Mouse (Mus musculus): Measurements from ENCODE around the gene Ssc4d.

Ssc4d gene

DNA sequence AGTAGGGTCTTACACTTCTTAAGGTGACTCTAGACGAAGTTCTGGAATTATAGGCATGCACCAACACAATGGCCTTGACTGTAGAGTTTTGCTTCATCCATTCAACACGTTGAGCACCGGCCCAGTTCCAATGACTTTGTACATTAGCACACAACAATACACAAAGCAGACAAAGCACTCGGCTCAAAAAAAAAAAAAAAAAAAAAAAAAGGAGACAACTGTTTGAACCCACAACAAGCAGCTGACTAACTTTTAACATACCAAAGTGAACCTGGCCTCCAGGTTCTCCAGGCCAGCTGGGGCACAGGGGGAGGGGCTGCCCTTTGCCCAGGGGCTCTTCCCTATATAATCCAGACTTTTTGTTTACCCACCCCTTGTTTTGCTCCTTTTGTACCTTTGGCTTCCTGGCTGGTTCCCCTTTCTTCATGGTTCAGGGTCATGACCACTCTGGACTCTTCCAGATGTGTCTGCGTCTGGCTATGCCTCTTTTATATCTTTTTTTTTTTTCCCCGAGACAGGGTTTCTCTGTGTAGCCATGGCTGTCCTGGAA, 38.6 kb downstream of the Ssc4d start:
- no peak for DNase-seq

DNA sequence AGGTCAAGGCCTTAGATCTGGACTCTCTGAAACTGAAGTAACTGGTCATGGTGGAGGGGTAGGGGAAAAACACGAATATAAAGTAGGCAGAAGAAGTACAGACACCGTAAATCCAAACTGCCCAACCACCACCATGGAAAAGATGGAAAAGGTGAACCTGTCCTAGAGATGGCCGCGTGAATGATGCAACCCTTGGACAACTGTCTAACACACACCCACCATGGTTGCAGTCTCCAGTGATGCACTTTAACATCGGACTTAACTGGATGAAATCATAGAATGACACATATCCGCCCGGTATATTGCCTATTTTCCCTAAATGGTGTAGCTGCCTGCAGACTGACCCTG, 39.2 kb downstream of the Ssc4d start:
- no peak for DNase-seq

- peak; percentile 98 to 99 for DNase-seq
Observed at GRCm38 (mm10) chr5:135934481-135935175, 39.7 kb downstream of the Ssc4d start, which contains the start of gene Ywhag. Ywhag (minus strand) TSS chr5:135934616.

DNA sequence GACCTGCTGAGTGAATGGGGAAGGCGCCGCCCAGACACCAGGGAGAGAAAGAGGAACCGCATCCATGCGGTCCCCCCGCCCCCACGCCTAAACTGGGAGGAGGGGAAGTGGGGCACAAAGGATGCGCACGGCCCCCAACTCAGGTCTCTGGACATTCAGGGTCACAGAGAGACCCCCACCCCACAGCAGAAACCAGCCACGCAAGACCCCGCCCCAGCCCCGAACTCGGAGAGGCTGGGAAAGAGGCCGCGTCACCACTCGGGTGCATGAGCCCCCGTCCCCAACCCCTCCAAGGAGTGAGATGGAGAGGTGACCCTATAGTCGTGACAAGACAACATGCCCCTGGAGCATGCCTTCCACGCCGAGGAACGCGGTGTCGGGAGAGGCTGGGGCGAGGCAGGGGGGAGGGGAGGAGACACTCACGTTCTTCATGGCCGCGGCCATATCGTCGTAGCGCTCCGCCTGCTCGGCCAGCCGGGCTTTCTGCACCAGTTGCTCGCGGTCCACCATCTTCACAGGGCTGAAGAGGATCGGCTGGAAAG, 40.4 kb downstream of the Ssc4d start:
- DNase-seq: peak; percentile 78 to 87

- no peak for DNase-seq
Observed at GRCm38 (mm10) chr5:135933222-135933899, 41.0 kb downstream of the Ssc4d start.

GRCm38 (mm10) chr5:135932359-135932758, 42.0 kb downstream of the Ssc4d start:
- DNase-seq: no peak

DNA sequence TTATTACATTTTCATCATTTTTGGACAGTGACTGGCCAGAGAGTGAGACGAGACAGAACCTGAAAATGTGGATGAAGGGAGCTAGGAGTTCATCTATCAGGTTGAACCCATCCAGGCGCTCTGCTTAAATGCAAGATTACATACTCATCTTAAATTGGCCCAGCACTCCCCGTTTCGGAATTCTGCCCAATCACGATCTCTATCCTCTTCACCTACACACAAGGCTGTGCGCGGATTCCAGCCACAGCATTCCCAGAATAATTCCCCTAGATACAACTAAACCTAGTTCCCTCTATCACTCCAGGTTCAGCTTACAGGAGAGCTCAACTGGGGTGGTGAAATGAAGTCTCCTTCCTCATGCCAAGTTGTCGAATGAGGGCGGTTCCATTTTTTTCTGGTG, 42.8 kb downstream of the Ssc4d start:
- no peak for DNase-seq

DNA sequence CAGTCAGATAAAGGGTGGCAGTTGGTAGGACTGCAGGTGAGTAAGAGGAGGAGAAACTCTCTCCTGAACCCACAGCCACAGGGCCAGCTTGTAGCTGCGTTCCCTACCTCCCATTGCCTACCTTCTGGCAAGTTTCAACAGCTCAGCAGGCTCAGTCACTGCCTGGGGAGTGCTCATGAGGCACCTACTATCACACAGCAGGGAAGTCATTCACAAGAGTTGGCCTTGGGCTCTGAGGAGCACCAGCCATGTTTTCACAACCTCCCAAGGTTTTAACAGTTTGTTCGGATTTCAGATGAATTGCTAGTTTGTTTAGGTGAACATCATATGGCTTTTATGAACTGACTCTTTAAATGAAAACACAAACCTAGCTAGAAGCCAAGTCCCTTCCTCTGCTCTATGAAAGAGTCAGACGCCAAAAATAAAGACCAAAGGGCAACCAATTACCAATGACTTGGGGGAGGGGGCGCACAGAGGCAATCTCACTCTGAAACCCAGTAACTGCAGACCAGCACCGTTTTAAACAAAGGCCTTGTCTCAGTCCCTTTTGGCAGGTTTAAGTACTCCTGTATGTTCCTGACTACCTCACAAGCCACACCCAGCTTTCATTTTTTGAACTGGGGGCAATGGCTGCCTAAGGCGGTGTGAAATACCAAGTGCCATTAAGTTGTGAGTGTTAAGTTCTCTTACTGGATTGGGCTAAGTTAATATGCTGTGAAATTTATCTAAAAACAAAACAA, 44.5 kb downstream of the Ssc4d start:
- DNase-seq: no peak

- DNase-seq: no peak
Observed at GRCm38 (mm10) chr5:135923901-135924300, 50.4 kb downstream of the Ssc4d start.

GRCm38 (mm10) chr5:135919902-135920301, 54.4 kb downstream of the Ssc4d start:
- DNase-seq: no peak

- DNase-seq: no peak
Observed at GRCm38 (mm10) chr5:135918593-135918992, 55.7 kb downstream of the Ssc4d start.

DNA sequence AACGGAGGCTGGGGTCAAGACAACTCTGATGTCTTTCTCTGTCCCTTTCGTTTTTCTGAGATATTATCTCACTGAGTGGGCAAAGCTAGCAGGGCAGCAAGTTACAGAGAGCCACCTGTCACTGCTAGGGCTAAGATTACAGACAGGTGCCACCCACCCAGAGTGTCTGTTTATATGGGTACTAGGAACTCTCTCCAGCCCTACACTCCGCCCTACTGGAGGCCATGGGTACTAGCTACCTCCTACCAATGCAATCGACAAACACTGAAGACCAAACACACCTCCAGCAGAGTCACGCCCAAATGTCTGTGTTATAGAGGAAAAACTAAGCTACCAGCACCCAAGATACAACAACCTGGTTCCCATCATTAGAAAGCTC, 56.3 kb downstream of the Ssc4d start:
- DNase-seq: no peak

GRCm38 (mm10) chr5:135917327-135918058, 56.8 kb downstream of the Ssc4d start:
- peak in 1 of 2 experiments; percentile 52 for DNase-seq

DNA sequence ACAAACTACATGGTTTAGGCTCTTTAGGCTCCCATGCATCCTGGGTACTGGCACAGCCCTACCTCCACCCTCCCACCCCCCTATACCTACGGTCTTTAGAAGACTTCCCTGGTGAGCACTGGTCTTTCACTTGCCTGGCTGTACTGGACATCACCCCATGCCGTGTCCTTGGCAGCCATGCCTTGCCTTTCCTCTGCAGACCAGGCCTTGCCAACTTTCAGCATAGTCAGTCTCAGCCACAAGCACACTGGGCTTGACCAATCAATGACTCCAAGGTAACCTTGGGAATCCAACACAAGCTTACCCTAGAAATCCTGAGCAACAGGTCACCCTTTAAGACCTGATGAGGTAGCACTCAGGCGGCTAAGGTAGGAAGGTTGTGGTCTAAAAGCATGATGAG, 57.7 kb downstream of the Ssc4d start:
- DNase-seq: peak; percentile 72 to 79

GRCm38 (mm10) chr5:135916051-135916565, 58.2 kb downstream of the Ssc4d start:
- DNase-seq: no peak

GRCm38 (mm10) chr5:135914156-135914555, 60.2 kb downstream of the Ssc4d start:
- peak in 1 of 2 experiments; percentile 46 for DNase-seq

DNA sequence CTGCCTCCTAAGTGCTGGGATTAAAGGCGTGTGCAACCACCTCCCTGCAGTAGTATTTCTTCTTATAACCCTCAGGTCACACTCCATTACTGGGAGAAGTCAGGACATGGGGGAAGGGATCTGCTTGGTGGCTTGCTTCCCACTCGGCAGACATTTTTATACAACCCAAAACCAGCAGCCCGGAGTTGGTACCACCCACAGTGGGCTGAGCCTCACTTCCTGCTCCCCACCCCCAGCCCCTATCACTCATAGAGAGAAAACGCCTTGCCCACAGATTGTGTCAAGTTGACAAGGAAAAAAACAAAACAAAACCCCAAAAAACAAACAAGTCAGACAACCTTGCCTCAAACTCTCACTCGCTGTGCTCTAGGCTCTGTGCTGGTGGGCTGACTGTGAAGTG, 61.1 kb downstream of the Ssc4d start:
- DNase-seq: no peak

GRCm38 (mm10) chr5:135911633-135912220, 62.6 kb downstream of the Ssc4d start:
- no peak for DNase-seq

GRCm38 (mm10) chr5:135910813-135911212, 63.5 kb downstream of the Ssc4d start:
- no peak for DNase-seq
